Mouse (Mus musculus) CD8-positive naive resting alpha-beta T cell, adult 57 days (primary cell): ENCODE measurements around the gene Vmn1r210. TPM values are rescaled to one million over a fixed set of nuclear protein-coding genes. Genes with fewer than 3 reads are reported as not detected.

ENCODE experiments used
- total RNA-seq: library from RNA; stranded (reverse); gene quantifications from one replicate; pipeline ENCODE4 v1.2.4, GENCODE M21; 2023

Vmn1r210 gene
- total RNA-seq = not detected

DNA sequence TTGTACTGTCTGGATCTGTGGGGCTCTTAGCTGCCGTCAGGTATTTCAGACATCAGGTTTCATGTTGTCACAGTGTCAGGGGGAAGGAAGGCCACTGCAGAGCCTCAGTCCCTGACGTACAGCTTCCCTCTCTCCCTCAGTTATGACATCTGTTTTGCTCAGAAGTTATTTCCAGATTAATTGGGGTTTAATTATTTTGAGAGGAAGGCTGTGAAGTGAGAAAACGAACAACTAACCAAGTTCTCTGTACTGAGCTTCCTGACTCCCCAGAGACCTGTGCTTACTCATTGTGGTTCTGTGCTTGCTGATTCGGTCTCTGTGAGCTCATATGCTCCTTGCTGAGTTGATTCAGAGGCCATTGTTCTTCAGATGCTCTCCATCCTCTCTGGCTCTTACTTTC is at the start of gene Vmn1r210:
Gene Vmn1r210, minus strand, starts transcription at position 101 of the 400 bp plus-strand sequence.

DNA sequence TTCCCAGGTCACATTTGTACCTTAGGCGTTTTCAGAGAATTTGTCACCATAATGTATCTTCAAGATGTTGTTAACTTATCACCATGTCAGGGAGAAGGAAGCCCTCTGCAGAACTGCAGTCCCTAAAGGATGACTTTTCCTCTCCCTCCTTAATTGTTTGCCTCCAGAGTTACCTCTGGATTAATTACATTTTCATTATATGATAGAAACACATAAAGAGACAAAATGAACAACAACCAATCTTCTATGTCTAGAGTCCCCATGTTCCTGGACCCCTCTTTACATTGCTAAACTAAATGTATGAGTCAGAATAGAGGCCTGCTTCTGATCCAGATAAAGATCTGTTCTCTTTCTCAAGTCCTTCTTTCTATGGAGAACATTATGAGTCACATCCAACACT is 26.3 kb upstream of the Vmn1r210 start, which contains the start of gene Vmn1r211:
Gene Vmn1r211, minus strand, starts transcription at position 101 of the 400 bp plus-strand sequence.

GRCm38 (mm10) chr13:22809582-22809981 is 21.6 kb downstream of the Vmn1r210 start, which contains the start of gene Vmn1r209:
Vmn1r209 (minus strand) TSS chr13:22809682.

GRCm38 (mm10) chr13:22777300-22777699 is 53.8 kb downstream of the Vmn1r210 start, which contains the start of gene Vmn1r208:
Vmn1r208 (minus strand) TSS chr13:22777400.

Other genes with a start within 250 kb of the Vmn1r210 start
- gene Vmn1r205, start 238.3 kb downstream of the Vmn1r210 start, total RNA-seq = not detected
- not detected for gene Vmn1r206, start 207.1 kb downstream of the Vmn1r210 start, total RNA-seq
- not detected for gene Vmn1r207-ps, start 101.7 kb downstream of the Vmn1r210 start, total RNA-seq
- gene Vmn1r208, start 53.9 kb downstream of the Vmn1r210 start, total RNA-seq = not detected
- gene Vmn1r209, start 21.7 kb downstream of the Vmn1r210 start, total RNA-seq = not detected
- not detected for gene Vmn1r211, start 26.2 kb upstream of the Vmn1r210 start, total RNA-seq
- gene Vmn1r212, start 52.9 kb upstream of the Vmn1r210 start, total RNA-seq = not detected
- gene Vmn1r213, start 176.3 kb upstream of the Vmn1r210 start, total RNA-seq = not detected
- gene Vmn1r214, start 199.1 kb upstream of the Vmn1r210 start, total RNA-seq = not detected
- gene Vmn1r215, start 236.7 kb upstream of the Vmn1r210 start, total RNA-seq = not detected